Mouse (Mus musculus): ENCODE measurements around the gene Cd3g. TPM values are rescaled to one million over a fixed set of nuclear protein-coding genes. Genes with fewer than 3 reads are reported as not detected.

Gene Cd3g
- total RNA-seq (2021): not detected

DNA sequence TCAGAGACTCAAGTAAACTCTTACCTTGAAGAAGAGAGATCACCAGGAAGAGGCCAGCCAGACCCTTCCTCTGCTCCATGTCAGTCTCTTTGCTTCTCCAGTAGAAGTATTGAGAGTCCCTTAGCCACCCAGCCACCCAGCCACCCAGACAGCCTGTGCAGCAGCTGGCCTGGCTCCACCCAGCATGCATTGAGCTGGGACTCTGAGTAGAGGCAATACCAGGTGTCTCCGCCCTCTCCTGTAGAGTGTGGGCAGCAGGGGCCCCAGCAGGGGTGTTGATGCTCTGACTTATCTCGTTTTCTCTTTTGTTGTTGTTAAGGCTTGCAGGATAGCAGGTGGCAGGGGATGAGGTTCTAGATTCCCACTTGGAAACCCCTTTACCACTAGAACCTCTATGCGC, at the start of gene Cd3g:
Gene Cd3g (minus strand): TSS at position 190 of the 400 bp plus-strand sequence.
- DNase-seq (ENCODE audit: extremely low spot score in 1 of 2, low spot score in 1 of 2): no peak

DNA sequence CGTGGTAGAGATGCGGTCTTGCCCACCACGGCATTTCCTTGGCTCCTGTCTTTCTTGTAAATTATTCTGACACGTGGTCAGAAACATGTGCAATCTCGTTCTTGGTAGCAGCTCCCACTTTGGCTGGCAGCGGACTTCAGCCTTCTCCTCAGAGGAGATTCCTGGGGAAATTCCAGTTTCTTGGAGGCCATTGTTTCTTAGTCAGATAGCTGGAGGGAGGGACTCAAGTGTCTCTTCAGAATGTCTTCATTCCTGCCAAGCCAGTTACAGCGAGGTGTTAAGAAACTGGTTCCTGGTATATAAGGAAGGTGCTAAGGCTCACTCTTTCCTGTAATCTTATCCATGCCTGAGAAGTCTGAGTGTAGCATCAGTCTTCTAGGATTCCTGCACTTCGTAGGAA, 47.1 kb upstream of the Cd3g start:
- no peak for DNase-seq (ENCODE audit: extremely low spot score in 1 of 2, low spot score in 1 of 2)

DNA sequence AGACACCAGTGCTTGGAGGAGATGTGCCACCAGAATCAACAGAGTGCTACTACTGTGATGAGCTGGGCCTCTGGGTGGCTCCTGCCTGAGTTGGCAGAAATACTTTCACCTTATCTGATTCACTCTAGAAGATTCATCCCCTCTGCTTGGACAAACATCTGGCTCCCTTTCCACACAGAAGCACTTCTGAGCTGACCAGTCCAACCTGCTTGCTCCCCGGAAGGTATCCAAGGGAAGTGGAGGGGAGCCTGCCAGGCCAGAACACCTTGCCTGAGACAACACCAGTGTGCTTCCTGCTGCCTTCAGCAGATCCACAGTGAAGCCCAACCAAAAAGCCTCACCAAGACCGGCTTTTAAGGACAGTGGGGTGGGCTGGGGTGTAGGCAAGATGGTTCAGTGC, 44.0 kb upstream of the Cd3g start:
- DNase-seq (ENCODE audit: extremely low spot score in 1 of 2, low spot score in 1 of 2): no peak

DNA sequence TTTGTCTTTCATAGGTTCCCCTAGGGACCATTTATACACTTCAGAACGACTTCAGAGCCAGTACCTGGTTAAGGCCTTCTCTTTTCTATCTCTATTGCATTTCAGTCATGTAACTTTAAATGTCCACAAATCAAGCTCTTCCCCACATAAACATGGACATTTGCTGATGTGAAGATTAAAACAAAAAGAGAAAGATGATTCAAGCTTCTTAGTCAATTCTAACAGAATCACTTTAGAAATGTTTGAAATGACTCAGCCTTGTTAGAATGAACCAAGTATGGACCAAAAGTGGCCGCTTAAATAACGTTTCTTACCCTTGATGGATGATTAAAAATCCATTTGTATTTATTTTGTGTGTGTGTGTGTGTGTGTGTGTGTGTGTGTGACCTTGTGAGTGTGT, 43.4 kb upstream of the Cd3g start:
- no peak for DNase-seq (ENCODE audit: extremely low spot score in 1 of 2, low spot score in 1 of 2)

DNA sequence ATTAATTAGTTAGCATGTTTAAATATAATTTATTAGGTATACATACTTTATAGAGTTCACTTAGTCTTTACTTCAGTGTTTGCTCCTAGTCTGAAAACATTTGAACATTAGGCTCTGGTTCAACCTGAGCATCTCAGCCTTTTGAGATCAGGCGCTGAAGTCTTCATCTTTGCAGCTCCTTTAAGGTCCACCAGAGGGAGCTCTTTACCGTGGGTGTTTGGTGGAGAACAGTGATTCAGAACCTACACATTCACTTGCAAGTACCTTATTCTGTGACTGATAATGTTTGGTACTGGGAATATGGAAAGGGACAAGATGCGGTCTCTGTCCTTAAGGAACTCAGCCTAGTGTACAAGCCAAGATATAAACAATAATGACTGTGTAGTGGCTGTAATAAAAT, 42.6 kb upstream of the Cd3g start:
- peak; percentile 24 to 52 for DNase-seq (ENCODE audit: extremely low spot score in 1 of 2, low spot score in 1 of 2)

DNA sequence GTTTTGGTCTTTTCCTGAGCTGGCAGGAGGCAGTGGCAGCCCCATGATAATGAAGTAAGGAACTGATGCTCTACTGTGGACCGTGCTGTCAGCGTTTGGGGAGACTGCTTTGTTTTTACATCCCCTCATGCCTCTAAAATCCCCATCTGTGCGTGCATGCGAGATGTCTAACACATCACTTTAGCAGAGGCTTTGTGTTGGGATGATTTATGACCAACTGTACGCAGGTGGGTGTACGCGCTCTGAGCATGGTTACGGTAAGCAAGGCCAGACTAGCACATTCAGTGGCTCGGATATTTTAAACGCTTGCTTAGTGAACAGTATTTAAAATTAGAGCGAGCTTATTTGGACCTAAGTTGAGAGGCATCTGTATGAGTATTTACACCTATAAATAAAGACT, 37.8 kb upstream of the Cd3g start:
- no peak for DNase-seq (ENCODE audit: extremely low spot score in 1 of 2, low spot score in 1 of 2)

DNA sequence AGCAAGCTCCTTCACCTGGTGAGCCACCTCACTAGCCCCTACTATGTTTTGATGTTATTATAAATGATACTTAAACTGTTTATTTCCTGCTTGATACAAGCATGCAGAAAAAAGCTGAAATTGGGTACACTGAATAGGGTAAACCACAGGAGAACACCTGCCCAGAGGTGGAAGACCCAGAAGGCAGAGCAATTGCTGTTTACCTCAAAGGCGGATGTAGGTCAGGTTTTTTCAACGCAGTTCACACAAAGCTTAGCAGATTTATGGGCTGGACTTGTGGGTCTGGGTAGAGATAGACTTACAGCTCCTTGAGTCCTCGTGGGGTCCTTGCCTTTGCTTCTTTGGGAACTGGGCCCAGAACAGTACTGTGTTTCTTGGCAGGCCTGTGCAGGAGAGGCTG, 35.6 kb upstream of the Cd3g start:
- DNase-seq (ENCODE audit: extremely low spot score in 1 of 2, low spot score in 1 of 2): no peak

DNA sequence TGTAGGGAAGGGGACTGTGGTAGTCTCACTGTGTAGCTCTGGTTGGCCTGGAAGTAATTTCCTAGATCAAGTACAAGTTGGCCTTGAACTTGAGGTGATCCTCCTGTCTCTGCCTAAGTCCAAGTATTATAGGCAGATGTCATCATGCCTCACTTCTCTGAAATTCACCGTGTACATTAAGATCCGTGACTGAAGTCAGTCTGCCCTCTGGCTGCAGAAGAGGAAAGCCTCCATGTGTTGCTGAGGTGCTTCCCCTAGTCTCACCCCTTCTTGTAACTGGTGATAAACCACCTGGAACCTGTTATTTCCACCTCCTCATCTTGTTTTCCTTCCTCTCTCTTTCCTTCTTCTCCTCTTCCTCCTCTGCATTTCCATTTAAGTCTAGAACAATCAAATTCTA, 34.6 kb upstream of the Cd3g start:
- DNase-seq (ENCODE audit: extremely low spot score in 1 of 2, low spot score in 1 of 2): no peak

DNA sequence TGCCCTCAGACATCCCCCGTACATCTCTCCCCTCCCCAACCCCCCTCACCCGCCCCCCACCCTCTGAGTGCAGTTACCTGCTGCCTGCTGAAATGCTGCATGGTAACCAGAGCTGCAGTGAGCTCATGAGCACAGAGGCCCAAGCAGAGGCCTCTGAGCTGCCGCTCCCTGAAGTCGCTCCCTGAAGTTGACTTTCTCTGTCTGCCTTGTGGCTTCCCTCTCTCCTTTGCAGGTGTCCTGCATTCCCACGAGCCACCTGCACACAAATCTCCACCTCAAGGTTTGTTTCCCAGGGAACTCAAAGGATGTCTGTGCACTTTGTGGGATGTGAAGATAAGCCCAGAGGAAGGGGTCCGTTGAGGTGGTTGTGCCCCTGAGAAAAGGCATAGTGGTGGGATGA, 31.1 kb upstream of the Cd3g start:
- DNase-seq (ENCODE audit: extremely low spot score in 1 of 2, low spot score in 1 of 2): no peak

DNA sequence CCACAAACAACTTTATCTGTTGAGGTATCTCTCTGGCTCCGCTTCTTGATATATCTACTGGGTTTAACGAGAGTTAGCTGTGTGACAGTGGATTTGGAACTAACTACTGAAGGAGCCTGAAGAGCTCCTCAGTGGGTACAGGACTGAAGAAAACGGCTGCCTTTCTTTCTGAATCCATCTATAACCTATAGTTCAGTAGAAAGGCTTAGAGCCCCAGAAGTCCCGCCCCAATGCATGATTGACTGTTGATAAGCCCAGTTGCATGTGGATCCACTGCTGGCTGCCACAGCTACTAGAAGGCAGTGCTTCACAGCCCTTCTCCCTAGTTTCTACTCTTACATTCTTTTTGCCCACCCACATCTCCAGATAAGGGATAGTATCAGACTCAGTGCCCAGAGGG, 30.2 kb upstream of the Cd3g start:
- no peak for DNase-seq (ENCODE audit: extremely low spot score in 1 of 2, low spot score in 1 of 2)

DNA sequence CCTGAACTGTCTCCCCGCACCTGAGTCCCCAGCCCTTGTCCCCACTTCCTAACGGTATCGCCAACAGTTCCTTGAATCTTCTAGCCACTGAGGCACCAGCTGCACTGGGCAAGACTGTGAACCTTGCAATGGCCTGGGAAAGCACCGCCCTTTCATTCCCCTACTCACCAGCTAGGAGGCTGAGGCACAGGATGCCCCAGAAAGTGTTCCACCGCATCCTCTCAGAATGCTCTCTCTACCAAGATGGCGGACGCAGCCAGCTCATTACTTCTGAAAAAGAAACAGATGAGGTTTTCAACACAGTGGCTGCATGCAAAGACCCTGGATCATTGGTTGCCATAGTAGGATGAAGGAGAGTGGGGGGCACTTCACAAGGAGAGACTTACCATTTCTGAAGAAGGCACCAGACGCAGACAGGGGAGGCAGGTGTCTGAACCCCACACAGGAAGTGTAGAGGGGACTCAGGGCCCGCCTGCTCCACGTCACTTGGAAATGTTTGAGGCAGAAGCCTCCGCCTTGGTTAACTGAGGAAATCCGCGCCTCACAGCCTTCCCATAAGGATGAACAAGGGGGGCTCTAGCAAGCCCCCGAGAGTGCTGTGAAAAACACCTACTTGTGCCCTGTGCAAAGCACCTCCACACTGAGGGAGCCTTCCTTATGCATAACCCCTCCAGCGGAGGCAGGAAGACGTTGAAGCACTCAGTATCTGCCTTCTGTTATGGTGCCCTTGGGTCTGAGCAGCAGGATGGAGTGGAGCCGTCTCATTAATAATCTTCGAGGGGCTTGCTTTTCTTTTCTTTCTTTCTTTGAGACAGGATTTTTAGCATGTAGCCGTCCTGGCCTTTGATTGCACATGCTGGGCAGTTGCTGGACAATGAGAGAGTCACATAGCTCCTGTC, 29.2 kb upstream of the Cd3g start, which contains the start of gene Cd3e:
Gene Cd3e (minus strand): TSS at position 448 of the 899 bp plus-strand sequence.
- DNase-seq (ENCODE audit: extremely low spot score in 1 of 2, low spot score in 1 of 2): no peak

DNA sequence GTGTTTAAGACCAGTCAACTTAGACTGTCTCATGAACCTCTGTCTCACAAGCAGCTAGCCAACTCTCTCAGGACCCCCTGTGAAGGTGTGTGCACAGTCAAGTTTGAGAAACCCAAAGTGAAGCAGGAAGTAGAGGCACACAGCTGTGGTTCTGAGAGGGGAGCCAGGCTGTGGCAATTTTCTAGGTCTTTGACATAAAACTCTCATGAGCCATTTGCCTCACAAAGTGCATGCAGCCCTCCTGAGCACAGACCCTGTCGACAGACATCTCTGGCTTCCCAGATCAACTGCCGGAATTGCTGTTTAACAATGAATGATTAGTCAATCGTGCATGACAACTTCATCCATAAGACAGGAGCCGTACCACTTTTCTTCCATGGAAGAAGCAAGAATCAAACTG, 28.1 kb upstream of the Cd3g start:
- no peak for DNase-seq (ENCODE audit: extremely low spot score in 1 of 2, low spot score in 1 of 2)

DNA sequence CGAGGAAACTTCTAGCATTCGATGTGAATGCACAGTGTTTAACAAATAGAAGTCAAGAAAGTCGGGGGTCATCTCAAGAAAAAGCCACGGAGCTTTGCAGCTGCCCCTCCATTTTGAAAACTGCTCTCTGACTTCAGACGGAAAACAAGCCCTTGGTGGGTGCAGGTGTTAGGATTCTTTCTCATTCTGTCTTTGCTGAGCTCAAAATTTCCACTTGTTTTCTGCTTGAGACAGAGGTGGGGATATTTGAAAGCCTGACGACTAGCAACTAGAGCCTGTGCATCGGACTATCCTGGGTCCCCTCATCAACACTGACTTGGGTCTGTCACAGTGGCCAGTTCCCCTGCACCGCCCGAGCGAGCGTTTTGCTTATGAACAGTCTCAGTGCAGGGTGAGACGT, 27.2 kb upstream of the Cd3g start:
- DNase-seq (ENCODE audit: extremely low spot score in 1 of 2, low spot score in 1 of 2): no peak

DNA sequence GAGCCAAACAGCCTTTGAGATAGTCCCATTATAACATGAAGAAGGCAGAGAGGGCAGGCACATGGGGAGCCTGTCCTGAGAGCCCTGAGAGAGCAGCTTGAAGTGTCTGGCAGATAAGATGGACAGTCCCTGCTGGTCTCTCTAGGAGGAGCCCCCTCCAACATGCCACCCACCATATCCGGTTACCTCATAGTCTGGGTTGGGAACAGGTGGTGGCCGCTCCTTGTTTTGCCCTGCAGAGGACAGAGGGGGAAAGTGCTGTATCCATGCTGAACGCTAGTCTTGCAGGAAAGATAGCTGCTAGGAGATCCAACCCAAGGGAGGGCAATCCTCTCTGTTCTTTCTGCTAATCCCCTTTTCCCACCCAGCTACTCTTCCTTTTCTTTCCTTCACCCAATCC, 20.0 kb upstream of the Cd3g start:
- DNase-seq (ENCODE audit: extremely low spot score in 1 of 2, low spot score in 1 of 2): no peak

DNA sequence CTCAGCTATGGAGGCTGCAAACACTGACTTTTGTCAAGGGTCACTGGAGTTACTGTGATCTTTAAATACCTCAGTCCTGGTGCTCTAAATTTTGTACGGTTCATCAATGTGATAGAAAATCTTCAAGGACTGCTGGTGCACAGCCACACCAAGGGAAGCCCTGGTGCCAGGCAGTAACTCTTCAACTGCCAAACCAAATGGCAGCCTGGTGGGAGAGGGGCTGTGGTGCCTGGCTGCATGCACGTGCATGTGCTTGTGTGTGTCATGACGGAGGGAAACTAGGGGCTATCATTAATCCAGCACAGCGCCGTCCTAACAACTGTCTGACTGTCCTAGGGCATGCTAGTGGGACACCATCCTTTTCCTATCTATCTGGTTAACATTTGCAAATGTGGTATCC, 19.5 kb upstream of the Cd3g start:
- no peak for DNase-seq (ENCODE audit: extremely low spot score in 1 of 2, low spot score in 1 of 2)

DNA sequence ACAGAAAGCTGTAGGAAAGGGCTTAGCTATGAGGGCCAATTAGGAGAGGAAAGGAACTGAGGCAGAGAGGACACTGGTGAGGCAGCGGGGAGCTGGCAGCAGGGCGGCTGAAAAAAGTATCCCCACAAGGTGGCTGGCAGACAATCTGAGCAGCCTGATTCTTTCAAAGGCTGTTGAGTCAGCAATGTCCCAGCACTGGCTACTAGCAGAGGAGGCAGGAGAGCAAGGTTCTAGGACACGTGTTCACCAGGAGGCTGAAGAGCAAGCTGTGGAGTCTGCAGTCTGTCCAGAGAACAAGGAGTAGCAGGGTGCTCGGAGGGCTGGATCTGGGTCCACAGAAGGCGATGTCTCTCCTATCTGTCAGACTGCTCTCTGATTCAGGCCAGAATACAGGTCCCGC, 18.9 kb upstream of the Cd3g start:
- no peak for DNase-seq (ENCODE audit: extremely low spot score in 1 of 2, low spot score in 1 of 2)

DNA sequence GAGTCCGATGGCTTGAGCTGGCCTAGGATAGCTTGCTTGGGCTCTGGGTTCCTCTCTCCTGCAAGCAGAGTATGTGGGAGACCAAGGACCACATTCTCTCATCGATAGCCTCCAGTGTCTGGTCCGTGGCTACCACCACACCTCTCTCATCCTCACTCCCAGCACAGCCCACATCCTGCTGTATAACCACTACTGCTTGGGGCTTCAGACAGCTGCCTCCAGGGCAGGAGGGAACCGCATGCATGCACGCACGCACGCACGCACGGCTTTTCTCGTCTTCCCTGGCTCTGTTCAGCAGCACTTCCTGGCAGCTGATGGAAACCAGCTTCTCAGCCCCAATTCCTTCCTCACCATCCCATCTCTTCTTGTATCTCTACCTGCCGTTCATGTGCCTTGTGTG, 17.9 kb upstream of the Cd3g start:
- DNase-seq (ENCODE audit: extremely low spot score in 1 of 2, low spot score in 1 of 2): no peak

DNA sequence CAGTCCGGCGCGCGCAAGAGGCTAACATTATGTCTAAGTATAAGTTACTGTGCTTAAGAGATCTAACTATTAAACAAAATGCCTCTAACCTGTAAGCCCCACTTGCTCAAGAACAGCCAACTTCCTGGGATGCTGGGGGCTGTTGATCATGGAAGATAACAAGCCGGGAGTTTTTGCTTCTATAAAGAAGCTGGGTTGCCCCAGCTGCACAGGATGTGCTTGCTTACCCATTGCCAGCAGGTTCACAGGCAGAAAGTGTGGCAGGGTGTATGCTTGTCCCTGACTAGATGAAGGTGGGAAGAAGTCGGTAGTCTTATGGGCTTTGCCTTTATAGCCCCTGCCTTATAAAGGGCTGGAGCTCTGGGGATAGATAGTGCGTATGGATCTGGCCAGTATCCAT, 16.4 kb upstream of the Cd3g start:
- DNase-seq (ENCODE audit: extremely low spot score in 1 of 2, low spot score in 1 of 2): no peak

DNA sequence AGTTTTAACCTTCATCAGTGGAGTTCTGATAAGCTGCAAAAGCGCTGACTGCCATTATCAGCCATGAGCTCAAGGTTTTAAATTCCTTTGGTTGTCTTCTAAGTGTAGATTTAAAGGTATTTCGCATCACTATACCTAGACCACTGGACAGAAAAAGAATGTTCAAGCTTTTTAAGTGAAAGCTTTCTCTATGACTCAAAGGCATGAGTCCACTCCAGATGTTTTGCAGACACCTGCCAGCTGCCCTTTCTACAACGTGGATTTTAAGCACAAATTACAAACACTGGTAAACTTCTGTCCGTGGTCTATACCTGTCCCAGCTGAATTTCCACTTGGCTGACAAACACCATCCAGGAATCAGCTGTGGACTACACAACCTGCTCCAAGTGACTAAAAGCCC, 14.7 kb upstream of the Cd3g start:
- no peak for DNase-seq (ENCODE audit: extremely low spot score in 1 of 2, low spot score in 1 of 2)

DNA sequence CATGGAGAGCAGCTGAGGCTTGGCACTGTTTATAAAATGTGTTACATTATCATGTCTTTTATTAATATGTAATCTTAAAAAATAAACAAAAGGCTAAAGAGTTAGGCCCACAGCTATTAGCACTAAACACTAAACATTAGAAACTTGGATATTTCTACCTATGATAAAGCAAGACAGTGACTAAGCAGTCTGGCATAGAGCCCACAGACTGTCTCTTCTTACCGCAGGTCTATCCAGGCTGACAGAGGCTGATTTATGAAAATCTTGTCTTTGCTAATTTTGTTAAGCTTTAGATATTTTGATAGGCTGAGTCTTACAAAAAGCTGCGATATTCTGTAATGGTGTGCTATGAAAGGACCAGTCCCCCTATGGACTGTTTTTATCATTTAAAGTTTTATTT, 13.0 kb upstream of the Cd3g start:
- no peak for DNase-seq (ENCODE audit: extremely low spot score in 1 of 2, low spot score in 1 of 2)

DNA sequence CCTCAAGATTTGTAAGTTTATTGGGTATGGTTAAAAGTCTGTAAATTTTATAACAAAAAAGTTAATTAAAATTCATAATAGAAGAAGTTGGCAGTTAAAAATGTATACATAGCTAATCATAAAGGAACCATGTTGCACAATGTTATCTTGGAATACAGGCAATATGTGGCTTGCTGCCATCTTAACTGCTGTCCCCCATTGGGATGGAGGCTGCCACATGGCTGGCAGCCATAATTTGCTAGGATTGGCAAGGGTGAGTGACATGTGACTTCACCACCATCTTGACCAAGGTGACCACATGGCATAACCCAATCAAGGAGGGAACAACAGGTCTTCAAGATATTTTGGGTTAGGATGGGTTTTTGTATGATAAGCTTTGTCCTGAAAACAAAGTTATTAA, 12.0 kb upstream of the Cd3g start:
- DNase-seq (ENCODE audit: extremely low spot score in 1 of 2, low spot score in 1 of 2): no peak

DNA sequence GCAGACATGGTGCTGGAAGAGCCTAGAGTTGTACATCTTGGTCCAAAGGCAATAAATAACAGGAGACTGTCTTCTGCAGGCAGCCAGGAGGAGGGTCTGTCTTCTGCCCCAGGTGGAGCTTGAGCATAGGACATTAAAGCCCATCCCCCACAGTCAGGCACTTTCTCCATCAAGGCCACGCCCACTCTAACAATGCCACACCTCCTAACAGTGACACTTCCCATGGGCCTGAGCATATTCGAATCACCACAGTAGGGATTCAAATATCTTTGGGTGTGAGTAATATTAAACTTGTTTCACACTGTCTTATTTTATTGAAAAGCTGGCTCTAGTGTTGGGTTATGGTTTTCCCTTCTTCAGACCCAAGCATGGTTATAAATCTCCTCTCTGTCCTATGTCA, 11.6 kb upstream of the Cd3g start:
- no peak for DNase-seq (ENCODE audit: extremely low spot score in 1 of 2, low spot score in 1 of 2)

DNA sequence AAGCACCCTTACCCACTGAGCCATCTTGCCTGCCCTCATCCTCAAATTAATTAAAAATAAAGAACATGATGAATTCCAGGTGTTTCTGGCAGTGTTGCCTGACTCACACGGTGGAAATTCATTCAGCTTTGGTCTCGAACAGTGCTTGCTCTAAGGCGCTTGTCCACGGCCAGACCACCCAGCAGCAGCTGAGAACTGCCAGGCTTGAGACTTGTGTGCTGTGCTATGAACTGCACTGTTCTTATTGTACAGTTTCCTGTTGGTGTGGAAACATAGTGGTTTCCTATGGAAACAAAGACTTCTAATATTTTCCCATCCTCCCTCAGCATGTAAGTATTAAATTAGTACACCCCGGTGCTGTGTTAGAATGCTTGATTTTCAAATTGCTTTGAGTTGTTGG, 6.7 kb upstream of the Cd3g start:
- no peak for DNase-seq (ENCODE audit: extremely low spot score in 1 of 2, low spot score in 1 of 2)
